Mouse (Mus musculus) left cerebral cortex, adult 2 months (tissue): ENCODE measurements around the gene Rasgef1a. TPM values are rescaled to one million over a fixed set of nuclear protein-coding genes. Genes with fewer than 3 reads are reported as not detected.
A peak's percentile ranks its signal among the peaks of the same experiment; 100 is the strongest.

Experiments
- DNase-seq, 2 experiments: peaks; one replicate each; pipeline ENCODE4 v3.0.0; 2021 to 2022; ENCODE audit warnings: low spot score in 2 of 2, mixed read lengths in 1 of 2; ENCODE audit errors: extremely low spot score in 1 of 2
- H3K27ac ChIP-seq: fragments of 200-600 bp; 2 replicates; pipeline ENCODE4 v1.8.1; 2022
- H3K4me3 ChIP-seq: fragments of 200-600 bp; 2 replicates; pipeline ENCODE4 v1.8.1; 2022
- CTCF ChIP-seq: fragments of 200-600 bp; IDR thresholded peaks from 2 replicates; pipeline ENCODE4 v1.8.1; 2022; ENCODE audit warnings: antibody characterized with exemption, mild to moderate bottlenecking, moderate library complexity
- intact Hi-C: fragments of 180-260 bp; cut with DNase I; formaldehyde crosslinking; loops from one replicate; pipeline ENCODE4 v1.15.1; 2025
- total RNA-seq, 2 experiments: library from RNA; stranded (reverse); gene quantifications; 2 replicates each; pipeline ENCODE4 v1.2.3; 2021

The Rasgef1a gene
- total RNA-seq, 2 experiments from 2014 or later: 208 to 213 TPM

GRCm38 (mm10) chr6:118035639-118036038, 24.4 kb downstream of the Rasgef1a start:
- intact Hi-C loops: no loop called here
- TF ChIP-seq CTCF: no peak
- no peak overlapping the region for H3K4me3 ChIP-seq

GRCm38 (mm10) chr6:118036118-118036805, 25.0 kb downstream of the Rasgef1a start:
- no peak for TF ChIP-seq CTCF
- H3K27ac ChIP-seq: no peak overlapping the region
- DNase-seq: no peak
- intact Hi-C loops: no loop called here
- no peak overlapping the region for H3K4me3 ChIP-seq

More at GRCm38 (mm10) chr6:118035639-118036038, 24.4 kb downstream of the Rasgef1a start:
- DNase-seq: no peak
- H3K27ac ChIP-seq: no peak overlapping the region

- Histone ChIP-seq H3K27ac (no peak overlapping the region), H3K4me3 (no peak overlapping the region)
- TF ChIP-seq CTCF: no peak
- DNase-seq: no peak
- intact Hi-C loops: no loop called here
Observed at GRCm38 (mm10) chr6:118036866-118037265, 25.6 kb downstream of the Rasgef1a start.

GRCm38 (mm10) chr6:118045180-118045579, 33.9 kb downstream of the Rasgef1a start:
- peak overlapping the region; percentile 36 for H3K27ac ChIP-seq
- H3K4me3 ChIP-seq: no peak overlapping the region
- intact Hi-C loops: no loop called here
- no peak for DNase-seq
- no peak for TF ChIP-seq CTCF

- intact Hi-C loops: no loop called here
- H3K4me3 ChIP-seq: no peak overlapping the region
- DNase-seq: no peak
- peak overlapping the region; percentile 44; the same call in 1 of the 2 replicates for H3K27ac ChIP-seq
- no peak for TF ChIP-seq CTCF
Observed at GRCm38 (mm10) chr6:118045892-118046291, 34.7 kb downstream of the Rasgef1a start.

- Histone ChIP-seq H3K27ac (peak overlapping the region; percentile 38; the same call in 1 of the 2 replicates), H3K4me3 (no peak overlapping the region)
- TF ChIP-seq CTCF: no peak
- DNase-seq: no peak
- intact Hi-C loops: no loop called here
Observed at GRCm38 (mm10) chr6:118046511-118046910, 35.3 kb downstream of the Rasgef1a start.

- H3K4me3 ChIP-seq: no peak overlapping the region
- no peak for DNase-seq
- intact Hi-C loops: no loop called here
- H3K27ac ChIP-seq: peak overlapping the region; percentile 38; the same call in 1 of the 2 replicates
- no peak for TF ChIP-seq CTCF
Observed at GRCm38 (mm10) chr6:118046924-118047323, 35.7 kb downstream of the Rasgef1a start.

GRCm38 (mm10) chr6:118047811-118048505, 36.7 kb downstream of the Rasgef1a start:
- Histone ChIP-seq H3K27ac (no peak overlapping the region; the same call in 1 of the 2 replicates), H3K4me3 (no peak overlapping the region)
- no peak for DNase-seq
- TF ChIP-seq CTCF: no peak
- intact Hi-C loops: no loop called here

GRCm38 (mm10) chr6:118049776-118050175, 38.5 kb downstream of the Rasgef1a start:
- intact Hi-C loops: no loop called here
- DNase-seq: no peak
- TF ChIP-seq CTCF: no peak
- no peak overlapping the region for H3K4me3 ChIP-seq
- H3K27ac ChIP-seq: no peak overlapping the region

- no peak for TF ChIP-seq CTCF
- intact Hi-C loops: no loop called here
- DNase-seq: no peak
Observed at GRCm38 (mm10) chr6:118051474-118051873, 40.2 kb downstream of the Rasgef1a start.

GRCm38 (mm10) chr6:118055209-118055608, 44.0 kb downstream of the Rasgef1a start:
- intact Hi-C loops: no loop called here
- peak; percentile 6 for TF ChIP-seq CTCF

More at GRCm38 (mm10) chr6:118051474-118051873, 40.2 kb downstream of the Rasgef1a start:
- no peak overlapping the region for H3K4me3 ChIP-seq
- H3K27ac ChIP-seq: no peak overlapping the region

GRCm38 (mm10) chr6:118061266-118061665, 50.0 kb downstream of the Rasgef1a start:
- Histone ChIP-seq H3K4me3 (no peak overlapping the region), H3K27ac (no peak overlapping the region)
- intact Hi-C loops: no loop called here
- no peak for TF ChIP-seq CTCF
- DNase-seq: no peak

More at GRCm38 (mm10) chr6:118055209-118055608, 44.0 kb downstream of the Rasgef1a start:
- DNase-seq: no peak
- no peak overlapping the region for H3K4me3 ChIP-seq
- H3K27ac ChIP-seq: no peak overlapping the region
